Mouse (Mus musculus) testis, adult 2 months (tissue): ENCODE measurements around the gene Grin2b.

Experiments used
- CTCF ChIP-seq: fragments of 200-500 bp; IDR thresholded peaks from 2 replicates; pipeline ENCODE4 v1.5.1; 2012; ENCODE audit warnings: low read depth, mild to moderate bottlenecking, inconsistent platforms, low read length, moderate library complexity; ENCODE audit not compliant: control insufficient read depth, insufficient read depth, insufficient replicate concordance
- POLR2A ChIP-seq: fragments of 200-500 bp; IDR thresholded peaks from 2 replicates; pipeline ENCODE4 v1.6.1; 2012; ENCODE audit warnings: low read depth, mild to moderate bottlenecking, inconsistent platforms, low read length, moderate library complexity; ENCODE audit not compliant: control insufficient read depth

GRCm38 (mm10) chr6:135836353-135836752, 337.0 kb downstream of the Grin2b start:
- TF ChIP-seq POLR2A (no peak), CTCF (no peak)
